Mouse (Mus musculus): ENCODE measurements around the gene Gm7356. TPM values are rescaled to one million over a fixed set of nuclear protein-coding genes. Genes with fewer than 3 reads are reported as not detected.

Gm7356 gene
- not detected for polyA plus RNA-seq (2015; fragmentation: Illumina TruSeq; extraction: RNeasy Lipid Tissue Mini Kit (QIAGEN cat#74804); ENCODE audit: low read depth, low replicate concordance)

DNA sequence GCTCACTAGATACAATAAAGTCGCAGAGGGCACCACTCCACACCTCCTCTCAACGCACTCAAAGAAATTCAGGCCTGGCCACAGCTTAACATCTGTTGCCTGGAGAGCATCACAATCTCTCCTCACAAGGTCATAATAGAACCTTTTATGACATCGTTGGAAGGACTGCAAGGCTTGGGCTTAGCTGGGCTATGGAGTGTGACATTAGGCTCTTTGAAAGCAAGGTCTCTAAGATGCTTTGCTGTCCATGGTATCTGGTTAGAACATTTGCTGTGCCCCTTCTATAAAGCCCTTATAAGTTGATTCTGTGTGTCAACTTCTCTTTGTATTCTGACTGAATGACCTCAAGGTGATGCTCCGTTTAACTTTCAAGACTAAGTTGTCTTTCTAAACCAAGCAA, at the start of gene Gm7356:
Gene Gm7356 (minus strand): TSS at position 101 of the 400 bp plus-strand sequence.

Other genes with a start within 250 kb of the Gm7356 start
- gene Afdn, start 243.2 kb downstream of the Gm7356 start, polyA plus RNA-seq (2015; fragmentation: Illumina TruSeq; extraction: RNeasy Lipid Tissue Mini Kit (QIAGEN cat#74804); ENCODE audit: low read depth, low replicate concordance), result 58.2 TPM
- gene Tcte2, start 241.9 kb downstream of the Gm7356 start, polyA plus RNA-seq (2015; fragmentation: Illumina TruSeq; extraction: RNeasy Lipid Tissue Mini Kit (QIAGEN cat#74804); ENCODE audit: low read depth, low replicate concordance), result 11.8 TPM
- gene Gm7168, start 55.3 kb downstream of the Gm7356 start, polyA plus RNA-seq (2015; fragmentation: Illumina TruSeq; extraction: RNeasy Lipid Tissue Mini Kit (QIAGEN cat#74804); ENCODE audit: low read depth, low replicate concordance), result not detected
- gene Gm7358, start 55.8 kb upstream of the Gm7356 start, polyA plus RNA-seq (2015; fragmentation: Illumina TruSeq; extraction: RNeasy Lipid Tissue Mini Kit (QIAGEN cat#74804); ENCODE audit: low read depth, low replicate concordance), result not detected
- gene Dact2, start 200.6 kb upstream of the Gm7356 start, polyA plus RNA-seq (2015; fragmentation: Illumina TruSeq; extraction: RNeasy Lipid Tissue Mini Kit (QIAGEN cat#74804); ENCODE audit: low read depth, low replicate concordance), result 54.3 TPM

Measured in brain, adult 10 weeks (tissue).